Mouse (Mus musculus) lung, postnatal 36 days (tissue): ENCODE data around the gene Mrtfb.

Experiments used
- DNase-seq: peaks from one replicate; pipeline ENCODE4 v3.0.0; 2022; ENCODE audit warnings: mixed read lengths

Gene Mrtfb

GRCm38 (mm10) chr16:13354431-13354830, 98.2 kb downstream of the Mrtfb start:
- no peak for DNase-seq

GRCm38 (mm10) chr16:13357806-13358679, 101.8 kb downstream of the Mrtfb start:
- peak; percentile 84 for DNase-seq

GRCm38 (mm10) chr16:13358741-13359140, 102.5 kb downstream of the Mrtfb start:
- no peak for DNase-seq

- peak; percentile 66 for DNase-seq
Measured at GRCm38 (mm10) chr16:13359405-13359858, 103.2 kb downstream of the Mrtfb start.

GRCm38 (mm10) chr16:13360208-13360607, 103.9 kb downstream of the Mrtfb start:
- DNase-seq: no peak

GRCm38 (mm10) chr16:13360835-13361234, 104.6 kb downstream of the Mrtfb start:
- no peak for DNase-seq

- DNase-seq: no peak
Measured at GRCm38 (mm10) chr16:13363141-13363540, 106.9 kb downstream of the Mrtfb start.

- DNase-seq: no peak
Measured at GRCm38 (mm10) chr16:13364145-13364544, 107.9 kb downstream of the Mrtfb start.

- DNase-seq: no peak
Measured at GRCm38 (mm10) chr16:13366256-13366655, 110.0 kb downstream of the Mrtfb start.

- DNase-seq: peak; percentile 10
Measured at GRCm38 (mm10) chr16:13366802-13367465, 110.7 kb downstream of the Mrtfb start.

- DNase-seq: peak; percentile 6
Measured at GRCm38 (mm10) chr16:13367466-13367856, 111.2 kb downstream of the Mrtfb start.

- no peak for DNase-seq
Measured at GRCm38 (mm10) chr16:13368645-13369044, 112.4 kb downstream of the Mrtfb start.

- DNase-seq: peak; percentile 88
Measured at GRCm38 (mm10) chr16:13371740-13372287, 115.5 kb downstream of the Mrtfb start.

GRCm38 (mm10) chr16:13372899-13373533, 116.7 kb downstream of the Mrtfb start:
- DNase-seq: no peak

GRCm38 (mm10) chr16:13376947-13377486, 120.7 kb downstream of the Mrtfb start:
- no peak for DNase-seq

- peak; percentile 86 for DNase-seq
Measured at GRCm38 (mm10) chr16:13378157-13378556, 121.9 kb downstream of the Mrtfb start.

GRCm38 (mm10) chr16:13379865-13380264, 123.6 kb downstream of the Mrtfb start:
- no peak for DNase-seq

- DNase-seq: no peak
Measured at GRCm38 (mm10) chr16:13381771-13382170, 125.5 kb downstream of the Mrtfb start.

- peak; percentile 11 for DNase-seq
Measured at GRCm38 (mm10) chr16:13387306-13387705, 131.0 kb downstream of the Mrtfb start.

GRCm38 (mm10) chr16:13400375-13400774, 144.1 kb downstream of the Mrtfb start:
- no peak for DNase-seq

- no peak for DNase-seq
Measured at GRCm38 (mm10) chr16:13401591-13401990, 145.3 kb downstream of the Mrtfb start.

- DNase-seq: no peak
Measured at GRCm38 (mm10) chr16:13404656-13405055, 148.4 kb downstream of the Mrtfb start.

GRCm38 (mm10) chr16:13405403-13405802, 149.1 kb downstream of the Mrtfb start:
- DNase-seq: no peak
